Mouse (Mus musculus): Measurements from ENCODE around the gene Map3k5. TPM values are rescaled to one million over a fixed set of nuclear protein-coding genes. Genes with fewer than 3 reads are reported as not detected.

Gene Map3k5
- total and polyA plus RNA-seq, 3 experiments, result 0.35 to 0.97 TPM; not detected in 1

- H3K4me1 ChIP-seq (ENCODE audit: control insufficient read depth in 1 of 2, insufficient read depth in 2 of 2, low read length in 2 of 2), result no peaks in the 10 kb centered on the region
- no peak overlapping the region for H3K9ac ChIP-seq (ENCODE audit: control insufficient read depth, low read depth, low read length, poor library complexity, severe bottlenecking)
- no peaks in the 10 kb centered on the region for H3K36me3 ChIP-seq (ENCODE audit: control insufficient read depth in 1 of 2, insufficient read depth in 2 of 2, low read length in 2 of 2)
- no peak for DNase-seq (ENCODE audit: low read depth, low spot score)
- no peak overlapping the region for H3K4me3 ChIP-seq (ENCODE audit: control insufficient read depth in 1 of 2, insufficient read depth in 1 of 2, low read depth in 2 of 2, low read length in 2 of 2)
- no peaks in the 10 kb centered on the region for H3K79me2 ChIP-seq (ENCODE audit: control insufficient read depth, insufficient read depth, low read length, poor library complexity)
- no peaks in the 10 kb centered on the region for H3K27me3 ChIP-seq (ENCODE audit: control insufficient read depth in 1 of 2, insufficient read depth in 2 of 2, low read length in 2 of 2)
- H3K27ac ChIP-seq (ENCODE audit: control insufficient read depth, low read depth, low read length), result no peak overlapping the region
- TF ChIP-seq MAZ (IDR thresholded peaks at IDR 0.05; ENCODE audit: low read depth, low read length) (no peak), KAT2A (conservative IDR thresholded peaks at IDR 0.05; ENCODE audit: low read depth, low read length) (no peak)
- no peaks in the 10 kb centered on the region for H3K9me3 ChIP-seq (replicated peaks; ENCODE audit: insufficient read depth, low read length)
These were observed 111.6 kb downstream of the Map3k5 start for GRCm38 (mm10) chr10:20045733-20046495.

GRCm38 (mm10) chr10:20056859-20057644, 122.8 kb downstream of the Map3k5 start:
- no peaks in the 10 kb centered on the region for H3K27me3 ChIP-seq (ENCODE audit: control insufficient read depth in 1 of 2, insufficient read depth in 2 of 2, low read length in 2 of 2)
- H3K36me3 ChIP-seq (ENCODE audit: control insufficient read depth in 1 of 2, insufficient read depth in 2 of 2, low read length in 2 of 2), result no peaks in the 10 kb centered on the region
- no peaks in the 10 kb centered on the region for H3K9me3 ChIP-seq (replicated peaks; ENCODE audit: insufficient read depth, low read length)
- no peak for TF ChIP-seq RAD21 (IDR thresholded peaks at IDR 0.05; ENCODE audit: low read depth, low read length)
- TF ChIP-seq MAFK (IDR thresholded peaks at IDR 0.05; ENCODE audit: borderline replicate concordance, low read depth, low read length), result no peak
- H3K4me3 ChIP-seq (ENCODE audit: control insufficient read depth in 1 of 2, insufficient read depth in 1 of 2, low read depth in 2 of 2, low read length in 2 of 2), result no peak overlapping the region
- H3K79me2 ChIP-seq (ENCODE audit: control insufficient read depth, insufficient read depth, low read length, poor library complexity), result no peaks in the 10 kb centered on the region
- H3K4me1 ChIP-seq (ENCODE audit: control insufficient read depth in 1 of 2, insufficient read depth in 2 of 2, low read length in 2 of 2), result no peaks in the 10 kb centered on the region
- no peak for DNase-seq (ENCODE audit: low read depth, low spot score)
- H3K27ac ChIP-seq (ENCODE audit: control insufficient read depth, low read depth, low read length), result no peak overlapping the region
- no peak overlapping the region for H3K9ac ChIP-seq (ENCODE audit: control insufficient read depth, low read depth, low read length, poor library complexity, severe bottlenecking)

GRCm38 (mm10) chr10:20058031-20058430, 123.8 kb downstream of the Map3k5 start:
- Histone ChIP-seq H3K27ac (ENCODE audit: control insufficient read depth, low read depth, low read length) (no peak overlapping the region), H3K9ac (ENCODE audit: control insufficient read depth, low read depth, low read length, poor library complexity, severe bottlenecking) (no peak overlapping the region), H3K79me2 (ENCODE audit: control insufficient read depth, insufficient read depth, low read length, poor library complexity) (no peaks in the 10 kb centered on the region), H3K36me3 (ENCODE audit: control insufficient read depth in 1 of 2, insufficient read depth in 2 of 2, low read length in 2 of 2) (no peaks in the 10 kb centered on the region), H3K27me3 (ENCODE audit: control insufficient read depth in 1 of 2, insufficient read depth in 2 of 2, low read length in 2 of 2) (no peaks in the 10 kb centered on the region), H3K9me3 (replicated peaks; ENCODE audit: insufficient read depth, low read length) (no peaks in the 10 kb centered on the region), H3K4me1 (ENCODE audit: control insufficient read depth in 1 of 2, insufficient read depth in 2 of 2, low read length in 2 of 2) (no peaks in the 10 kb centered on the region), H3K4me3 (ENCODE audit: control insufficient read depth in 1 of 2, insufficient read depth in 1 of 2, low read depth in 2 of 2, low read length in 2 of 2) (no peak overlapping the region)
- DNase-seq (ENCODE audit: low read depth, low spot score), result no peak
- TF ChIP-seq USF2 (IDR thresholded peaks at IDR 0.05; ENCODE audit: borderline replicate concordance in 1 of 2, insufficient read depth in 1 of 2, low read depth in 1 of 2, low read length in 2 of 2) (no peak), NELFE (IDR thresholded peaks at IDR 0.05; ENCODE audit: low read depth, low read length) (no peak), POLR2AphosphoS2 (IDR thresholded peaks at IDR 0.05; ENCODE audit: low read length) (no peak), CHD1 (IDR thresholded peaks at IDR 0.05; ENCODE audit: low read depth, low read length) (no peak), USF1 (IDR thresholded peaks at IDR 0.05; ENCODE audit: low read depth, low read length) (no peak), ETS1 (IDR thresholded peaks at IDR 0.05; ENCODE audit: low read depth, low read length) (no peak), SMC3 (IDR thresholded peaks at IDR 0.05; ENCODE audit: low read depth, low read length) (no peak), EP300 (IDR thresholded peaks at IDR 0.05; ENCODE audit: low read depth in 1 of 2, low read length in 2 of 2) (no peak)
